Mouse (Mus musculus) left cerebral cortex, postnatal 14 days (tissue): ENCODE results near the gene Acad10. TPM values are rescaled to one million over a fixed set of nuclear protein-coding genes. Genes with fewer than 3 reads are reported as not detected.
"Not testable (repeated sequence)": the region's sequence is repeated elsewhere in the genome, so short reads cannot be mapped to it uniquely, and the experiment has no call there.

ENCODE experiments used
- DNase-seq, 2 experiments: peaks; one replicate each; pipeline ENCODE4 v3.0.0; 2021 to 2022; ENCODE audit warnings: low spot score in 2 of 2, mixed read lengths in 1 of 2
- intact Hi-C: fragments of 180-260 bp; cut with DNase I; formaldehyde crosslinking; loops from one replicate; pipeline ENCODE4 v1.15.1; 2025
- total RNA-seq, 2 experiments: library from RNA; stranded (reverse); gene quantifications; 2 replicates each; pipeline ENCODE4 v1.2.3; 2021

Gene Acad10
- total RNA-seq, 2 experiments from 2014 or later = 3.1 to 3.3 TPM

- no peak for DNase-seq
- intact Hi-C loops = no loop called here
Measured at GRCm38 (mm10) chr5:121663456-121663855, 3.1 kb upstream of the Acad10 start.

- intact Hi-C loops = no loop called here
- DNase-seq = no peak
Measured at GRCm38 (mm10) chr5:121661494-121661893, 1.2 kb upstream of the Acad10 start.

- DNase-seq = peak; percentile 25 to 35
- intact Hi-C loops = no loop called here
Measured at GRCm38 (mm10) chr5:121660897-121661254, 562 bp upstream of the Acad10 start.

- intact Hi-C loops, DNase-seq: not testable (repeated sequence)
Measured at GRCm38 (mm10) chr5:121657656-121658055, 2.7 kb downstream of the Acad10 start.

GRCm38 (mm10) chr5:121656866-121657265 lies 3.4 kb downstream of the Acad10 start:
- intact Hi-C loops, DNase-seq: not testable (repeated sequence)

GRCm38 (mm10) chr5:121654526-121654925 lies 5.8 kb downstream of the Acad10 start:
- intact Hi-C loops = no loop called here

GRCm38 (mm10) chr5:121649134-121649533 lies 11.2 kb downstream of the Acad10 start:
- no peak for DNase-seq
- intact Hi-C loops = no loop called here

More at GRCm38 (mm10) chr5:121654526-121654925, 5.8 kb downstream of the Acad10 start:
- DNase-seq = no peak

- DNase-seq = no peak
- intact Hi-C loops = no loop called here
Measured at GRCm38 (mm10) chr5:121639601-121640000, 20.7 kb downstream of the Acad10 start.

- intact Hi-C loops = no loop called here
- DNase-seq = no peak
Measured at GRCm38 (mm10) chr5:121637296-121637695, 23.0 kb downstream of the Acad10 start.

DNA sequence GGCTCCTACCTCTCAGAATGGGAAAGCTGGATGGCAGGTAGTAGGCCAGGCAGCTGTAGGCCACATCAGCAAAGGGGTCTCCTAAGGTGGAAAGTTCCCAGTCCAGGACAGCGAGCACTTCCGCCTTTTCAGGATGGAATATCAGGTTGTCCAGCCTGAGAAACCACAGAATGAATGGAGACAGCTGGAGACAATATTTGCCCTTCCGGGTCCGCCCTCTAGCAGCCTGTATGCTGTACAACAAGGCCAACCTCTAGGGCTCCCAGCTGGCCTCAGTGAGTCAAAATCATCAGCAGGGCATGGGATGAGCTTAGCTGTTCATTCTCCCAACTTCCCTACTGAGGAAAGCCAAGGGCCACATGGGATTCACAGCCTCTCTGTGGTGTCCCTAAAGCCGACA lies 25.6 kb downstream of the Acad10 start:
- intact Hi-C loops = no loop called here
- DNase-seq = no peak

- intact Hi-C loops = no loop called here
- DNase-seq = no peak
Measured at GRCm38 (mm10) chr5:121632804-121633203, 27.5 kb downstream of the Acad10 start.

GRCm38 (mm10) chr5:121631106-121631647 lies 29.1 kb downstream of the Acad10 start:
- intact Hi-C loops = not testable (repeated sequence)

GRCm38 (mm10) chr5:121627871-121628270 lies 32.4 kb downstream of the Acad10 start:
- intact Hi-C loops = no loop called here
- peak; percentile 74 for DNase-seq

More at GRCm38 (mm10) chr5:121631106-121631647, 29.1 kb downstream of the Acad10 start:
- not testable (repeated sequence) for DNase-seq

- DNase-seq = no peak
- intact Hi-C loops = no loop called here
Measured at GRCm38 (mm10) chr5:121623241-121623640, 37.1 kb downstream of the Acad10 start.

DNA sequence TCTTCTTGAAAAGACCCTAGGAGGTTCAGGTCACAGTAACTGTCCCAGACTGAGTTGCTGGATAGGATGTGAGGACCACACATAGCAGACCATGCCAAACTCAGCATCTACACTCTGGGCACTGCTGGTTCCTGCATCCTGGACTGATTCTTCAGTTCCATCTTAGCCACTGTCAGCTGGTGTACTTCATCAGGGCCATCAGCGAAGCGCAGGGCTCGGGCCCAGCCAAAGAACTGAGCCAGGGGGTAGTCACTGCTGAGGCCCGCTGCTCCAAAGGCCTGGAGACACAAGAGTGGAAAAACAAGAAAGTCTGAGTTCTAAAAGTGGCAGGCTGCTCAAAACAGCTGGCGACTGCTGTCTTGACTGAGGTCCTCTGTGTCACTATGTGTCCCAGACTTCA lies 39.2 kb downstream of the Acad10 start:
- intact Hi-C loops = no loop called here
- DNase-seq = no peak

DNA sequence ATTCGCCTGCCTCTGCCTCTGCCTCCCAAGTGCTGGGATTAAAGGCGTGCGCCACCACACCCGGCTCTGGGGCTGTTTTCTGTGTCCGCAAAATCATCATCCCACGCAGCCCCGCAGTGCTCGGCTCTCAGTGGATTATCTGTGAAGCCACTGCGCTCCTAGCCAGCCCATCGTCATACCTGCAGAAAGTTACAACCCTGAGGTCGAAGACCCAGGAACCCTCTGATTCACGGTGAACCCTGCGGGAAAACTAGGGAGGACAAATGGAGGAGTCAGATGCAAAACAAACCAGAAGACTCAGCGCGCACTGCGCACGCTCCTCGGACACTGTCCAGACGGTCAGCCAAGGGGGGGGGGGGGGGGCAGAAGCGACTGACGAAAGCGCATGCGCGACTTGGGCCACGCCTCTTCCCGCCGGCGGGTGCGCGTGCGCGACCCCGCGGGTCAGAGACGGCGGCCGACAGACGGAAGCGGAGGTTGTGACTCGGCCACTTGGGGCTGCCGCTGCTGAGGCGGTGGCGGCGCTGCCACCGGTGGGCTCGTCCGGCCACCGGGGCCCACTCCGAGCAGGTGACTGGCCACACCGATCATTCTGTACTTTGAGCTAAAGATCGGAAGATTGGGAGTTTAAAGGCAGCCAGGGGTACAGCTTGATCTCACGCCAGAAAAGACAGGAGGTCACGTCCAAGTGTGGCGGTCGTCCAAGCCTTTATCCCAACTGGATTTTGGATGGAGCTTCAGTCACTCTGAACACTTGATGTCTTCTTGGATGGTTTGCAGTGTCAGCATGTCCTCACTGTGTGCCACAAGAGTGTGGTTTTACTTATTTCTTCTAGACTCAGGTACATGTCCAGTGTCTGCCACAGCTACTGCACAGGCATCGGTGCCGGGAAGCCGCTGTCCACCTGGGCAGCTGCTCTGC lies 41.5 kb downstream of the Acad10 start, which contains the start of gene Acad12:
Gene Acad12, minus strand, starts transcription at position 347 of the 922 bp plus-strand sequence.
- DNase-seq = peak; percentile 55 to 77

GRCm38 (mm10) chr5:121614921-121615320 lies 45.4 kb downstream of the Acad10 start:
- intact Hi-C loops, DNase-seq: not testable (repeated sequence)

More for the DNA sequence above, 41.5 kb downstream of the Acad10 start, which contains the start of gene Acad12:
- intact Hi-C loops = loop anchor here (1.0 kb wide), 1 partner anchor 58 kb away; no protein-coding TSS in a partner anchor

- intact Hi-C loops = no loop called here
Measured at GRCm38 (mm10) chr5:121612036-121612435, 48.3 kb downstream of the Acad10 start.

GRCm38 (mm10) chr5:121609556-121610135 lies 50.7 kb downstream of the Acad10 start:
- DNase-seq, intact Hi-C loops: not testable (repeated sequence)

More at GRCm38 (mm10) chr5:121612036-121612435, 48.3 kb downstream of the Acad10 start:
- no peak for DNase-seq

DNA sequence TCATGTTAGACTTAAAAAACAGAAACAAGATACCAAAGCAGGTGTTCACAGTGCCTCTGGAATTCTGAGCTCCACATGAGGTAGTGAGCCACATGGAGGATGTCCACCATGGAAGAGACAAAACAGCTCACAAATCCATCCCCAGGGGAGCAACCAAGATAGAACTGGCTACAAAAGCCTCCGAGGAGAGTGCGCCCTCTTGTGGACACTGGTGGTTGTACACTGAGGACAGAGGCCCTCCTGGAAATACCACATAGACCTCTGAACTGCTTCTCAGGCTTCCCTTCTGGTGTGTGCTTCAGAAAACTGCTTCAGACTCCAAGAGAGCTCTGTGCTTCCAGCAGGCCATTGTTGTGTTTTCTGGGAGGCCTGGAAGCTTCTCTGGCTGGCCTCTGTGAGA lies 54.2 kb downstream of the Acad10 start:
- peak; percentile 75 to 76 for DNase-seq
- intact Hi-C loops = no loop called here
